Mouse (Mus musculus) gonadal fat pad, adult 2 months (tissue): ENCODE data around the gene Cobll1. TPM values are rescaled to one million over a fixed set of nuclear protein-coding genes. Genes with fewer than 3 reads are reported as not detected.

Experiments used
- DNase-seq: peaks from one replicate; pipeline ENCODE4 v3.0.0-alpha.2; 2012; ENCODE audit warnings: low read depth
- polyA plus RNA-seq: library from polyadenylated mRNA; depleted of rRNA; stranded (reverse); fragments of >200 nt; gene quantifications from 2 replicates; pipeline ENCODE4 v1.2.3, GENCODE M21; 2012

Cobll1 gene
- polyA plus RNA-seq, 1 experiment = 18.4 TPM

- no peak for DNase-seq
These were observed 90.3 kb downstream of the Cobll1 start for GRCm38 (mm10) chr2:65148928-65149327.

- DNase-seq = no peak
These were observed 91.8 kb downstream of the Cobll1 start for GRCm38 (mm10) chr2:65147431-65147830.

GRCm38 (mm10) chr2:65145421-65146117 lies 93.6 kb downstream of the Cobll1 start:
- no peak for DNase-seq

GRCm38 (mm10) chr2:65141093-65141661 lies 98.0 kb downstream of the Cobll1 start:
- DNase-seq = no peak

- DNase-seq = no peak
These were observed 98.8 kb downstream of the Cobll1 start for GRCm38 (mm10) chr2:65140330-65140922.

GRCm38 (mm10) chr2:65139606-65140329 lies 99.4 kb downstream of the Cobll1 start:
- DNase-seq = no peak

GRCm38 (mm10) chr2:65138992-65139391 lies 100.2 kb downstream of the Cobll1 start:
- DNase-seq = no peak

GRCm38 (mm10) chr2:65126141-65126783 lies 112.9 kb downstream of the Cobll1 start:
- no peak for DNase-seq

- no peak for DNase-seq
These were observed 115.5 kb downstream of the Cobll1 start for GRCm38 (mm10) chr2:65123702-65124101.

GRCm38 (mm10) chr2:65121435-65121834 lies 117.8 kb downstream of the Cobll1 start:
- no peak for DNase-seq

GRCm38 (mm10) chr2:65121012-65121411 lies 118.2 kb downstream of the Cobll1 start:
- no peak for DNase-seq

- no peak for DNase-seq
These were observed 119.1 kb downstream of the Cobll1 start for GRCm38 (mm10) chr2:65120112-65120511.

GRCm38 (mm10) chr2:65119667-65120066 lies 119.5 kb downstream of the Cobll1 start:
- DNase-seq = no peak

- peak; percentile 99 for DNase-seq
These were observed 120.1 kb downstream of the Cobll1 start for GRCm38 (mm10) chr2:65119076-65119475.

GRCm38 (mm10) chr2:65117859-65118258 lies 121.3 kb downstream of the Cobll1 start:
- no peak for DNase-seq

- no peak for DNase-seq
These were observed 122.6 kb downstream of the Cobll1 start for GRCm38 (mm10) chr2:65116428-65117125.

GRCm38 (mm10) chr2:65113191-65113590 lies 126.0 kb downstream of the Cobll1 start:
- no peak for DNase-seq

GRCm38 (mm10) chr2:65104569-65104968 lies 134.6 kb downstream of the Cobll1 start:
- DNase-seq = no peak

GRCm38 (mm10) chr2:65103801-65104200 lies 135.4 kb downstream of the Cobll1 start:
- DNase-seq = no peak

GRCm38 (mm10) chr2:65101388-65101787 lies 137.8 kb downstream of the Cobll1 start:
- no peak for DNase-seq

GRCm38 (mm10) chr2:65100001-65100400 lies 139.2 kb downstream of the Cobll1 start:
- no peak for DNase-seq
